ENCODE assay signal across 20 mouse cellular contexts in genomic region chr1:127830215-127830921, GRCm38 (mm10). TPM values are rescaled to one million over a fixed set of nuclear protein-coding genes. Genes with fewer than 3 reads are reported as not detected.
DNase-seq lines count a peak whose midpoint lies in the region; ATAC-seq and TF ChIP-seq lines count a peak whose summit lies in the region.
"Had no signal": no experiment of that assay in that cellular context is flagged by ENCODE, and none has a peak within 500 bp of the region (broad histone marks: within the 10 kb centered on the region; RNA-seq: fewer than 3 reads in every experiment).

No protein-coding gene starts in this region.

- WGBS in spleen, adult 2 months: 19% methylated on average over 13 of the region's 13 CpGs
- WGBS in kidney, adult 2 months: 85% methylated on average over 13 of the region's 13 CpGs
- WGBS in heart, embryonic 11.5 days (ENCODE audit: insufficient replicate concordance): 81% methylated on average over 13 of the region's 13 CpGs

- no peak for TF ChIP-seq CTCF in spleen, adult 2 months (IDR thresholded peaks at IDR 0.05; ENCODE audit: extremely low read depth, insufficient read depth, insufficient read length, insufficient replicate concordance)
- TF ChIP-seq CTCF in kidney, adult 2 months (conservative IDR thresholded peaks at IDR 0.05; ENCODE audit: insufficient read depth, insufficient read length, low read depth, low read length): no peak

- no peak overlapping the region for H3K4me3 ChIP-seq in spleen, adult 2 months (ENCODE audit: extremely low read depth, insufficient read depth, insufficient read length)
- no peak overlapping the region for H3K4me3 ChIP-seq in kidney, adult 2 months (ENCODE audit: insufficient read depth, low read depth, low read length)
- no peak overlapping the region for H3K4me3 ChIP-seq in heart, embryonic 11.5 days (ENCODE audit: low read depth, low read length)
- H3K4me3 ChIP-seq: erythroblast, embryonic 14.5 days; heart, embryonic 12.5 days; hindbrain, embryonic 15.5 days; liver, embryonic 15.5 days had no signal

- intact Hi-C loops in heart, postnatal 14 days (cut with DNase I): no loop called here

- H3K9ac ChIP-seq in heart, embryonic 11.5 days (ENCODE audit: low read depth, low read length): no peak overlapping the region
- H3K9ac ChIP-seq: forebrain, postnatal 0 days; heart, embryonic 12.5 days; hindbrain, embryonic 15.5 days; liver, embryonic 15.5 days had no signal

- H3K9me3 ChIP-seq in heart, embryonic 11.5 days (replicated peaks; ENCODE audit: control insufficient read depth, low read length): no peaks in the 10 kb centered on the region
- H3K9me3 ChIP-seq: heart, embryonic 12.5 days; hindbrain, embryonic 15.5 days; liver, embryonic 15.5 days had no signal

- no peaks in the 10 kb centered on the region for H3K4me1 ChIP-seq in spleen, adult 2 months (ENCODE audit: control insufficient read depth, insufficient read depth, insufficient read length)
- no peaks in the 10 kb centered on the region for H3K4me1 ChIP-seq in kidney, adult 2 months (ENCODE audit: control insufficient read depth, insufficient read depth, low read length)
- H3K4me1 ChIP-seq in heart, embryonic 11.5 days (ENCODE audit: control insufficient read depth, insufficient read depth, low read length): no peaks in the 10 kb centered on the region
- H3K4me1 ChIP-seq: hindbrain, embryonic 15.5 days; liver, embryonic 15.5 days had no signal

- H3K4me2 ChIP-seq in heart, embryonic 11.5 days: no peak overlapping the region
- H3K4me2 ChIP-seq: heart, embryonic 12.5 days; hindbrain, embryonic 15.5 days; liver, embryonic 15.5 days had no signal

- H3K36me3 ChIP-seq in spleen, adult 2 months (ENCODE audit: control insufficient read depth, insufficient read depth, low read length): no peaks in the 10 kb centered on the region
- H3K36me3 ChIP-seq in kidney, adult 2 months (ENCODE audit: control insufficient read depth, insufficient read depth, low read length): no peaks in the 10 kb centered on the region
- H3K36me3 ChIP-seq in heart, embryonic 11.5 days (ENCODE audit: control insufficient read depth, insufficient read depth, low read length): no peaks in the 10 kb centered on the region
- H3K36me3 ChIP-seq: heart, embryonic 12.5 days; hindbrain, embryonic 15.5 days; liver, embryonic 15.5 days had no signal

- no peaks in the 10 kb centered on the region for H3K27me3 ChIP-seq in spleen, adult 2 months (ENCODE audit: control insufficient read depth, insufficient read depth, low read length)
- H3K27me3 ChIP-seq in kidney, adult 2 months (replicated peaks; ENCODE audit: control insufficient read depth, insufficient read depth, low read length): no peaks in the 10 kb centered on the region
- no peaks in the 10 kb centered on the region for H3K27me3 ChIP-seq in heart, embryonic 11.5 days (ENCODE audit: control insufficient read depth, insufficient read depth, low read length)
- H3K27me3 ChIP-seq: heart, embryonic 12.5 days; hindbrain, embryonic 15.5 days; liver, embryonic 15.5 days; Patski had no signal

- ATAC-seq in granulocyte monocyte progenitor cell, adult 5-6 weeks (replicated peaks; ENCODE audit: poor library complexity, severe bottlenecking): peak; percentile 91
- no peak for ATAC-seq in heart, embryonic 11.5 days (replicated peaks; ENCODE audit: insufficient number of reproducible peaks, low FRiP score, low TSS enrichment)
- ATAC-seq: forebrain, postnatal 0 days; midbrain, embryonic 16.5 days; Patski had no signal

- H3K27ac ChIP-seq in spleen, adult 2 months (ENCODE audit: insufficient read depth, low read length): no peak overlapping the region
- H3K27ac ChIP-seq in kidney, adult 2 months (ENCODE audit: insufficient read depth, low read depth, low read length): no peak overlapping the region
- H3K27ac ChIP-seq in heart, embryonic 11.5 days (ENCODE audit: low read depth, low read length): no peak overlapping the region
- H3K27ac ChIP-seq: hindbrain, embryonic 15.5 days; kidney, postnatal 0 days; liver, embryonic 15.5 days; macrophage had no signal

- no peak for TF ChIP-seq POLR2A in spleen, adult 2 months (IDR thresholded peaks at IDR 0.05; ENCODE audit: low read depth, low read length)
- TF ChIP-seq POLR2A in kidney, adult 2 months (IDR thresholded peaks at IDR 0.05; ENCODE audit: low read depth, low read length): no peak

- peak; percentile 5 to 14 for DNase-seq in spleen, adult 2 months (ENCODE audit: low read depth in 1 of 2, low spot score in 2 of 2)
- no peak for DNase-seq in spleen, adult 12 weeks (ENCODE audit: low spot score)
- DNase-seq in natural killer cell, adult 2 months (ENCODE audit: low spot score in 2 of 2): peak; percentile 17 to 39
- DNase-seq in kidney, adult 2 months: no peak
- no peak for DNase-seq in heart, postnatal 14 days
- DNase-seq: cerebellum, adult 8-10 months; forebrain, postnatal 0 days; gastrocnemius, postnatal 14 days; right cerebral cortex, postnatal 25 days had no signal

RNA-seq across cellular contexts. Expression of gene Map3k19, which starts 24.5 kb away (rescaled TPM):
- 1.2 and 2.1 TPM in 2 replicates for polyA plus RNA-seq in spleen, adult 2 months (2012; rRNA removed)
- total RNA-seq in granulocyte monocyte progenitor cell, adult 5-6 weeks (2014; fragmentation: Nextera tagmentation): not detected in 2 replicates
- total RNA-seq in granulocyte monocyte progenitor cell, adult 5-6 weeks (2017): 0.10 TPM in 1 of 2 replicates, not detected in the other
- polyA plus RNA-seq in kidney, adult 2 months (2012; rRNA removed): 0.05 TPM in 1 of 2 replicates, not detected in the other
- total RNA-seq in heart, postnatal 14 days (2021): under 1 TPM in 1 of 2 experiments, not detected in 1; 0.17 TPM
- polyA plus RNA-seq in heart, embryonic 11.5 days (2014; fragmentation: Nextera tagmentation; extraction: Ambion mirVana): not detected in 2 replicates
- total RNA-seq: gastrocnemius, postnatal 14 days had no signal
- polyA plus RNA-seq: erythroblast, embryonic 14.5 days; heart, embryonic 12.5 days; kidney, postnatal 0 days; Patski; stomach, embryonic 14.5 days had no signal

RNA-seq across cellular contexts. Expression of gene Rab3gap1, which starts 38.2 kb away (rescaled TPM):
- polyA plus RNA-seq in spleen, adult 2 months (2012; rRNA removed): 17.7 and 19.8 TPM in 2 replicates
- total RNA-seq in granulocyte monocyte progenitor cell, adult 5-6 weeks (2014; fragmentation: Nextera tagmentation): 16.6 and 22.1 TPM in 2 replicates
- total RNA-seq in granulocyte monocyte progenitor cell, adult 5-6 weeks (2017): 38.5 and 38.9 TPM in 2 replicates
- 16.2 and 16.4 TPM in 2 replicates for polyA plus RNA-seq in kidney, adult 2 months (2012; rRNA removed)
- total RNA-seq in heart, postnatal 14 days (2021): 10 to 100 TPM; 37.6 to 39.3 TPM
- 25.8 and 28.0 TPM in 2 replicates for polyA plus RNA-seq in heart, embryonic 11.5 days (2014; fragmentation: Nextera tagmentation; extraction: Ambion mirVana)

RNA-seq across cellular contexts. Expression of gene Ccnt2, which starts 56.4 kb away (rescaled TPM):
- polyA plus RNA-seq in spleen, adult 2 months (2012; rRNA removed): 18.7 and 19.5 TPM in 2 replicates
- total RNA-seq in granulocyte monocyte progenitor cell, adult 5-6 weeks (2014; fragmentation: Nextera tagmentation): 30.4 and 51.4 TPM in 2 replicates
- total RNA-seq in granulocyte monocyte progenitor cell, adult 5-6 weeks (2017): 35.9 and 36.1 TPM in 2 replicates
- polyA plus RNA-seq in kidney, adult 2 months (2012; rRNA removed): 12.7 and 14.7 TPM in 2 replicates
- total RNA-seq in heart, postnatal 14 days (2021): 10 to 100 TPM; 31.0 to 33.2 TPM
- 66.7 and 73.2 TPM in 2 replicates for polyA plus RNA-seq in heart, embryonic 11.5 days (2014; fragmentation: Nextera tagmentation; extraction: Ambion mirVana)

Comparison
In these comparisons a context has a peak if more than half of its experiments do, and no peak if none do; other contexts are left out.
1. DNase-seq: peak in spleen, adult 2 months (2 of 2) and natural killer cell, adult 2 months (2 of 2); none in spleen, adult 12 weeks (single experiment), kidney, adult 2 months (single experiment) and heart, postnatal 14 days (0 of 2).